Mouse (Mus musculus) testis, postnatal 10 days (tissue): ENCODE results near the gene Traf3.

ENCODE experiments used
- DNase-seq: peaks from one replicate; pipeline ENCODE4 v3.0.0; 2021; ENCODE audit warnings: low spot score

Gene Traf3

GRCm38 (mm10) chr12:111153946-111154345 lies 12.2 kb upstream of the Traf3 start:
- no peak for DNase-seq

- DNase-seq, result no peak
These were observed 11.5 kb upstream of the Traf3 start for GRCm38 (mm10) chr12:111154641-111155040.

- DNase-seq, result no peak
These were observed 10.4 kb upstream of the Traf3 start for GRCm38 (mm10) chr12:111155756-111156155.

- no peak for DNase-seq
These were observed 6.3 kb upstream of the Traf3 start for GRCm38 (mm10) chr12:111159659-111160428.

GRCm38 (mm10) chr12:111160871-111161270 lies 5.3 kb upstream of the Traf3 start:
- DNase-seq, result no peak

- DNase-seq, result no peak
These were observed 4.2 kb upstream of the Traf3 start for GRCm38 (mm10) chr12:111161943-111162311.

GRCm38 (mm10) chr12:111162312-111163061 lies 3.7 kb upstream of the Traf3 start:
- DNase-seq, result peak; percentile 53

- peak; percentile 89 for DNase-seq
These were observed 1.8 kb upstream of the Traf3 start for GRCm38 (mm10) chr12:111164310-111164751.

GRCm38 (mm10) chr12:111165146-111165812 lies 891 bp upstream of the Traf3 start:
- DNase-seq, result peak; percentile 63

- peak; percentile 61 for DNase-seq
These were observed 615 bp downstream of the Traf3 start for GRCm38 (mm10) chr12:111166681-111167289.

- no peak for DNase-seq
These were observed 2.7 kb downstream of the Traf3 start for GRCm38 (mm10) chr12:111168891-111169290.

- no peak for DNase-seq
These were observed 12.6 kb downstream of the Traf3 start for GRCm38 (mm10) chr12:111178772-111179171.

- DNase-seq, result no peak
These were observed 15.7 kb downstream of the Traf3 start for GRCm38 (mm10) chr12:111181848-111182247.

GRCm38 (mm10) chr12:111182378-111182777 lies 16.2 kb downstream of the Traf3 start:
- DNase-seq, result no peak

- no peak for DNase-seq
These were observed 18.3 kb downstream of the Traf3 start, which contains the start of gene 4930595D18Rik for GRCm38 (mm10) chr12:111184476-111184875. 4930595D18Rik (minus strand) TSS chr12:111184491.

- DNase-seq, result no peak
These were observed 20.8 kb downstream of the Traf3 start for GRCm38 (mm10) chr12:111186986-111187385.

GRCm38 (mm10) chr12:111188295-111188694 lies 22.1 kb downstream of the Traf3 start:
- no peak for DNase-seq

- no peak for DNase-seq
These were observed 24.2 kb downstream of the Traf3 start for GRCm38 (mm10) chr12:111190355-111190754.

GRCm38 (mm10) chr12:111190891-111191290 lies 24.7 kb downstream of the Traf3 start:
- DNase-seq, result no peak

GRCm38 (mm10) chr12:111192777-111193176 lies 26.6 kb downstream of the Traf3 start:
- no peak for DNase-seq

GRCm38 (mm10) chr12:111193331-111193730 lies 27.2 kb downstream of the Traf3 start:
- DNase-seq, result no peak

GRCm38 (mm10) chr12:111196548-111196947 lies 30.4 kb downstream of the Traf3 start:
- no peak for DNase-seq
